Mouse (Mus musculus) kidney, embryonic 15.5 days (tissue): ENCODE results near the gene Polr2h. TPM values are rescaled to one million over a fixed set of nuclear protein-coding genes. Genes with fewer than 3 reads are reported as not detected.
A peak's percentile ranks its signal among the peaks of the same experiment; 100 is the strongest.

Experiments
- ATAC-seq: fragments of 200-750 bp; cut with Nextera tagmentation; replicated peaks from 2 replicates; pipeline ENCODE4 v1.8.0; 2017; ENCODE audit warnings: moderate TSS enrichment; ENCODE audit not compliant: low FRiP score
- H3K27ac ChIP-seq: fragments of 300-500 bp; sonication (generic); 2 replicates; pipeline ENCODE4 v1.5.1; 2015; ENCODE audit warnings: mild to moderate bottlenecking, inconsistent platforms
- H3K27me3 ChIP-seq: fragments of 300-500 bp; sonication (generic); 2 replicates; pipeline ENCODE4 v1.6.1; 2015; ENCODE audit warnings: inconsistent platforms
- H3K36me3 ChIP-seq: fragments of 300-500 bp; sonication (generic); 2 replicates; pipeline ENCODE4 v1.6.1; 2015; ENCODE audit warnings: inconsistent platforms
- H3K4me1 ChIP-seq: fragments of 300-500 bp; sonication (generic); 2 replicates; pipeline ENCODE4 v1.6.1; 2015; ENCODE audit warnings: inconsistent platforms
- H3K4me2 ChIP-seq: fragments of 300-500 bp; sonication (generic); 2 replicates; pipeline ENCODE4 v1.6.1; 2015; ENCODE audit warnings: moderate library complexity, mild to moderate bottlenecking, inconsistent platforms
- H3K4me3 ChIP-seq: fragments of 300-500 bp; sonication (generic); replicated peaks from 2 replicates; pipeline ENCODE4 v1.5.1; 2015; ENCODE audit warnings: mild to moderate bottlenecking, inconsistent platforms
- H3K9ac ChIP-seq: fragments of 300-500 bp; sonication (generic); 2 replicates; pipeline ENCODE4 v1.6.1; 2015; ENCODE audit warnings: mild to moderate bottlenecking, inconsistent platforms
- H3K9me3 ChIP-seq: fragments of 300-500 bp; sonication (generic); replicated peaks from 2 replicates; pipeline ENCODE4 v1.6.1; 2016; ENCODE audit warnings: inconsistent platforms
- WGBS: fragments of 180-500 bp; shearing (Covaris S2); methylation state at CpG from one replicate; pipeline ENCODE4 v1.1.7; 2015; ENCODE audit warnings: mixed read lengths; 5-methylcytosine and 5-hydroxymethylcytosine counted together
- polyA plus RNA-seq: library from polyadenylated mRNA; unstranded; fragments of >200 nt; fragmentation: Nextera tagmentation; extraction: Ambion mirVana; gene quantifications from 2 replicates; pipeline ENCODE4 v1.2.1, GENCODE M21; 2015

The Polr2h gene
- polyA plus RNA-seq, 1 experiment from 2014 or later, result 116 TPM

GRCm38 (mm10) chr16:20730293-20730711, 12.8 kb downstream of the Polr2h start:
- Histone ChIP-seq H3K27ac (no peak overlapping the region), H3K27me3 (peaks cover 21% of the 10 kb centered on the region), H3K4me1 (peaks cover 33% of the 10 kb centered on the region), H3K4me2 (no peak overlapping the region), H3K4me3 (no peak overlapping the region), H3K9ac (no peak overlapping the region), H3K9me3 (no peaks in the 10 kb centered on the region), H3K36me3 (no peaks in the 10 kb centered on the region)
- 34% methylated on average over 5 of the region's 5 CpGs for WGBS
- no peak for ATAC-seq

- Histone ChIP-seq H3K9me3 (no peaks in the 10 kb centered on the region), H3K4me2 (no peak overlapping the region), H3K4me3 (no peak overlapping the region), H3K36me3 (no peaks in the 10 kb centered on the region), H3K27me3 (peaks cover 32% of the 10 kb centered on the region), H3K9ac (no peak overlapping the region), H3K27ac (no peak overlapping the region), H3K4me1 (peaks cover 33% of the 10 kb centered on the region)
- no peak for ATAC-seq
- WGBS, result 58% methylated on average over 5 of the region's 5 CpGs
Measured at GRCm38 (mm10) chr16:20731688-20732087, 14.2 kb downstream of the Polr2h start.

- peak overlapping the region; percentile 71 for H3K9ac ChIP-seq
- peak overlapping the region; percentile 70 for H3K4me3 ChIP-seq
- H3K36me3 ChIP-seq, result no peaks in the 10 kb centered on the region
- peak; percentile 37 for ATAC-seq
- H3K27me3 ChIP-seq, result peaks cover 32% of the 10 kb centered on the region
- H3K4me2 ChIP-seq, result peak overlapping the region; percentile 95
- H3K4me1 ChIP-seq, result peaks cover 33% of the 10 kb centered on the region
- no peaks in the 10 kb centered on the region for H3K9me3 ChIP-seq
- 5% methylated on average over 11 of the region's 30 CpGs for WGBS
- H3K27ac ChIP-seq, result peak overlapping the region; percentile 80
Measured at GRCm38 (mm10) chr16:20732251-20732924, 14.9 kb downstream of the Polr2h start.

GRCm38 (mm10) chr16:20732925-20733730, 15.7 kb downstream of the Polr2h start, which contains the start of gene Chrd:
Gene Chrd, plus strand, starts transcription at chr16:20733127.
- peaks cover 32% of the 10 kb centered on the region for H3K27me3 ChIP-seq
- peak within 1 kb of the TSS; percentile 80 for H3K27ac ChIP-seq
- H3K9ac ChIP-seq, result peak within 1 kb of the TSS; percentile 71
- H3K9me3 ChIP-seq, result no peaks in the 10 kb centered on the region
- WGBS, result under 1% methylated on average over 52 of the region's 70 CpGs
- no peaks in the 10 kb centered on the region for H3K36me3 ChIP-seq
- H3K4me1 ChIP-seq, result peaks cover 33% of the 10 kb centered on the region
- peak within 1 kb of the TSS; percentile 95 for H3K4me2 ChIP-seq
- H3K4me3 ChIP-seq, result peak within 1 kb of the TSS; percentile 70
- peak; percentile 87 for ATAC-seq

- H3K27me3 ChIP-seq, result peaks cover 32% of the 10 kb centered on the region
- peak within 1 kb of the TSS; percentile 71 for H3K9ac ChIP-seq
- H3K27ac ChIP-seq, result no peak within 1 kb of the TSS
- H3K4me1 ChIP-seq, result peaks cover 33% of the 10 kb centered on the region
- ATAC-seq, result no peak
- no peaks in the 10 kb centered on the region for H3K9me3 ChIP-seq
- H3K4me3 ChIP-seq, result peak within 1 kb of the TSS; percentile 70
- 2% methylated on average over 45 of the region's 45 CpGs for WGBS
- H3K4me2 ChIP-seq, result peak within 1 kb of the TSS; percentile 95
- H3K36me3 ChIP-seq, result no peaks in the 10 kb centered on the region
Measured at GRCm38 (mm10) chr16:20733731-20734730, 16.6 kb downstream of the Polr2h start, which contains the start of gene Thpo. Gene Thpo, minus strand, starts transcription at chr16:20734511.

- ATAC-seq, result no peak
- H3K27ac ChIP-seq, result no peak overlapping the region
- H3K4me3 ChIP-seq, result no peak overlapping the region
- H3K4me1 ChIP-seq, result peaks cover 25% of the 10 kb centered on the region
- WGBS, result 74% methylated on average over 5 of the region's 5 CpGs
- H3K4me2 ChIP-seq, result no peak overlapping the region
- H3K9me3 ChIP-seq, result no peaks in the 10 kb centered on the region
- H3K27me3 ChIP-seq, result peaks cover 32% of the 10 kb centered on the region
- no peak overlapping the region for H3K9ac ChIP-seq
- H3K36me3 ChIP-seq, result no peaks in the 10 kb centered on the region
Measured at GRCm38 (mm10) chr16:20735651-20736050, 18.2 kb downstream of the Polr2h start.

GRCm38 (mm10) chr16:20736168-20736567, 18.7 kb downstream of the Polr2h start:
- Histone ChIP-seq H3K9me3 (no peaks in the 10 kb centered on the region), H3K4me1 (peaks cover 25% of the 10 kb centered on the region), H3K27ac (no peak overlapping the region), H3K4me2 (no peak overlapping the region), H3K4me3 (no peak overlapping the region), H3K27me3 (peaks cover 32% of the 10 kb centered on the region), H3K9ac (no peak overlapping the region), H3K36me3 (no peaks in the 10 kb centered on the region)
- 88% methylated on average over 7 of the region's 7 CpGs for WGBS
- no peak for ATAC-seq

GRCm38 (mm10) chr16:20736823-20737222, 19.4 kb downstream of the Polr2h start:
- Histone ChIP-seq H3K4me2 (no peak overlapping the region), H3K9ac (no peak overlapping the region), H3K4me1 (peaks cover 24% of the 10 kb centered on the region), H3K36me3 (no peaks in the 10 kb centered on the region), H3K9me3 (no peaks in the 10 kb centered on the region), H3K27ac (no peak overlapping the region), H3K4me3 (no peak overlapping the region), H3K27me3 (peaks cover 32% of the 10 kb centered on the region)
- 90% methylated on average over 5 of the region's 5 CpGs for WGBS
- ATAC-seq, result no peak

GRCm38 (mm10) chr16:20739845-20740244, 22.4 kb downstream of the Polr2h start:
- WGBS, result 94% methylated on average over 9 of the region's 9 CpGs
- H3K36me3 ChIP-seq, result no peaks in the 10 kb centered on the region
- no peak overlapping the region for H3K27ac ChIP-seq
- no peaks in the 10 kb centered on the region for H3K4me1 ChIP-seq
- no peak for ATAC-seq
- no peak overlapping the region for H3K4me3 ChIP-seq
- no peaks in the 10 kb centered on the region for H3K9me3 ChIP-seq
- peaks cover 16% of the 10 kb centered on the region for H3K27me3 ChIP-seq
- no peak overlapping the region for H3K4me2 ChIP-seq
- H3K9ac ChIP-seq, result no peak overlapping the region

- 68% methylated on average over 6 of the region's 6 CpGs for WGBS
- no peaks in the 10 kb centered on the region for H3K36me3 ChIP-seq
- no peak overlapping the region for H3K4me2 ChIP-seq
- ATAC-seq, result no peak
- H3K9ac ChIP-seq, result no peak overlapping the region
- no peak overlapping the region for H3K4me3 ChIP-seq
- no peaks in the 10 kb centered on the region for H3K4me1 ChIP-seq
- no peaks in the 10 kb centered on the region for H3K9me3 ChIP-seq
- no peaks in the 10 kb centered on the region for H3K27me3 ChIP-seq
- no peak overlapping the region for H3K27ac ChIP-seq
Measured at GRCm38 (mm10) chr16:20746641-20747040, 29.2 kb downstream of the Polr2h start.

GRCm38 (mm10) chr16:20750518-20750917, 33.1 kb downstream of the Polr2h start:
- WGBS, result 52% methylated on average over 8 of the region's 8 CpGs
- Histone ChIP-seq H3K27ac (no peak overlapping the region), H3K27me3 (no peaks in the 10 kb centered on the region), H3K9me3 (no peaks in the 10 kb centered on the region), H3K9ac (no peak overlapping the region), H3K4me3 (no peak overlapping the region), H3K4me1 (no peaks in the 10 kb centered on the region), H3K4me2 (no peak overlapping the region), H3K36me3 (no peaks in the 10 kb centered on the region)
- no peak for ATAC-seq
